Mouse (Mus musculus): ENCODE measurements around the gene Clec3b.

The Clec3b gene

GRCm38 (mm10) chr9:123158125-123158836 lies 7.5 kb downstream of the Clec3b start:
- WGBS, result 46% methylated on average over 8 of the region's 8 CpGs

- 50% methylated on average over 7 of the region's 7 CpGs for WGBS
Measured at GRCm38 (mm10) chr9:123159330-123159729, 8.6 kb downstream of the Clec3b start.

GRCm38 (mm10) chr9:123161792-123162191 lies 11.0 kb downstream of the Clec3b start:
- 70% methylated on average over 2 of the region's 2 CpGs for WGBS

GRCm38 (mm10) chr9:123162985-123163694 lies 12.4 kb downstream of the Clec3b start:
- WGBS, result 84% methylated on average over 4 of the region's 4 CpGs

GRCm38 (mm10) chr9:123165781-123166443 lies 15.2 kb downstream of the Clec3b start:
- WGBS, result 92% methylated on average over 3 of the region's 3 CpGs

GRCm38 (mm10) chr9:123173760-123174159 lies 23.0 kb downstream of the Clec3b start:
- 87% methylated on average over 6 of the region's 6 CpGs for WGBS

GRCm38 (mm10) chr9:123174356-123174755 lies 23.6 kb downstream of the Clec3b start:
- 75% methylated on average over 4 of the region's 4 CpGs for WGBS

- 87% methylated on average over 9 of the region's 9 CpGs for WGBS
Measured at GRCm38 (mm10) chr9:123177380-123178048, 26.8 kb downstream of the Clec3b start.

GRCm38 (mm10) chr9:123180003-123180402 lies 29.3 kb downstream of the Clec3b start:
- 95% methylated on average over 6 of the region's 6 CpGs for WGBS

GRCm38 (mm10) chr9:123183226-123183625 lies 32.5 kb downstream of the Clec3b start:
- 68% methylated on average over 8 of the region's 8 CpGs for WGBS

- WGBS, result 53% methylated on average over 2 of the region's 2 CpGs
Measured at GRCm38 (mm10) chr9:123185546-123185945, 34.8 kb downstream of the Clec3b start.

GRCm38 (mm10) chr9:123186151-123186550 lies 35.4 kb downstream of the Clec3b start:
- WGBS, result 83% methylated on average over 5 of the region's 5 CpGs

GRCm38 (mm10) chr9:123187589-123187988 lies 36.8 kb downstream of the Clec3b start:
- over 99% methylated on average over 5 of the region's 5 CpGs for WGBS

- WGBS, result 79% methylated on average over 2 of the region's 2 CpGs
Measured at GRCm38 (mm10) chr9:123188271-123188670, 37.5 kb downstream of the Clec3b start.

- WGBS, result 69% methylated on average over 3 of the region's 3 CpGs
Measured at GRCm38 (mm10) chr9:123200116-123200515, 49.4 kb downstream of the Clec3b start.

GRCm38 (mm10) chr9:123206526-123206925 lies 55.8 kb downstream of the Clec3b start:
- WGBS, result 69% methylated on average over 2 of the region's 2 CpGs

- WGBS, result 89% methylated on average over 2 of the region's 2 CpGs
Measured at GRCm38 (mm10) chr9:123206948-123207347, 56.2 kb downstream of the Clec3b start.
